Mouse (Mus musculus): Measurements from ENCODE around the gene Bpifb4. TPM values are rescaled to one million over a fixed set of nuclear protein-coding genes. Genes with fewer than 3 reads are reported as not detected.
A peak's percentile ranks its signal among the peaks of the same experiment; 100 is the strongest.

Bpifb4 gene
- polyA plus RNA-seq (2015; fragmentation: Nextera tagmentation; extraction: Ambion mirVana) = not detected in 2 replicates

DNA sequence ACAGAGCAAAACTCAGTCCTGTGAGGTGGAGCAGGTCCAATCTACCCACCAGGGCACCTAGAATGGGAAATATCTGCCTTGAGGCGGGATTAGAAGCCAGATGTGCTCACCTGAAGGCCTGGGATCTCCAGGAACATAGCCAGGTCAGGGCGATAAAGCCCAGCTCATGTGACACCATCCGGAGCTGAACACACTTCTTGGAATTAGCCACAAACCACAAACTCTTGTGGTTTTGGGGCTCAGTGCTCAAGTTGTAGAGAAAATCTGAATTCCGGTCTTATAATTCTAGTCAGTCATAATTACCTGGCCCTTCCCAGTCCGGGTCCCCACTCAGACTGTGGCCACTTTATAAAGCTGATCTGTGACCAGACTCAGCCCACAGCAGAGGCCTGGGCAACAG lies at the start of gene Bpifb4:
TSS of gene Bpifb4 (plus strand) at position 370 of the 400 bp plus-strand sequence.
- no peak for ATAC-seq (replicated peaks; ENCODE audit: extremely low read depth, insufficient read depth, low FRiP score)
- Histone ChIP-seq H3K4me2 (ENCODE audit: low read depth, low read length) (no peak within 1 kb of the TSS), H3K27me3 (ENCODE audit: control insufficient read depth, insufficient read depth, low read length) (no peaks in the 10 kb centered on the region), H3K9ac (ENCODE audit: low read length) (no peak within 1 kb of the TSS), H3K27ac (ENCODE audit: low read length) (no peak within 1 kb of the TSS), H3K9me3 (replicated peaks; ENCODE audit: control insufficient read depth, low read length) (no peaks in the 10 kb centered on the region), H3K4me3 (ENCODE audit: low read length) (no peak within 1 kb of the TSS), H3K36me3 (ENCODE audit: control insufficient read depth, insufficient read depth) (no peaks in the 10 kb centered on the region), H3K4me1 (ENCODE audit: control insufficient read depth, insufficient read depth, low read length) (no peaks in the 10 kb centered on the region)
- 75% methylated on average over 5 of the region's 5 CpGs for WGBS

DNA sequence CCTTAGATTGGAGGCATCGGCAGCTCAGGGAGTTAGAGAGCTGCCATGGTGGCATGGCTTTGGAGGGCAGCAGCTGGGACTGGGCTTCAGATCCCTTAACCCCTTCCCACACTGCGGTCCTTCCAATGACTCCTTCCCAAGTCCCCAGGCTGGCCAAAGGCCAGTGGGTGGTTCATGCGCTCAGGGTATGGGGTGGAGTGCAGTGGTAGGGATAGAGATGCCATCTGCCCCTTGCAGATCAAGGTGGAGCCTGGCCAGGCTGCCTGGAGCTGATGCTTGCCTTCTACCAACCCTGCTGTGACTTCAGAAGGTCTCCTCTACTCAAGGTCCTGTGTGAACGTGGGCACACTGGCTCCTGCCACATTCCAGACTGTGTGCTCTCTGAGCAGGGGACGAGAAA lies 38.9 kb upstream of the Bpifb4 start:
- no peaks in the 10 kb centered on the region for H3K4me1 ChIP-seq (ENCODE audit: control insufficient read depth, insufficient read depth, low read length)
- no peak for ATAC-seq (replicated peaks; ENCODE audit: extremely low read depth, insufficient read depth, low FRiP score)
- H3K27me3 ChIP-seq (ENCODE audit: control insufficient read depth, insufficient read depth, low read length) = no peaks in the 10 kb centered on the region
- H3K4me3 ChIP-seq (ENCODE audit: low read length) = no peak overlapping the region
- H3K27ac ChIP-seq (ENCODE audit: low read length) = no peak overlapping the region
- 72% methylated on average over 5 of the region's 5 CpGs for WGBS
- H3K36me3 ChIP-seq (ENCODE audit: control insufficient read depth, insufficient read depth) = no peaks in the 10 kb centered on the region
- no peak overlapping the region for H3K9ac ChIP-seq (ENCODE audit: low read length)
- no peaks in the 10 kb centered on the region for H3K9me3 ChIP-seq (replicated peaks; ENCODE audit: control insufficient read depth, low read length)
- no peak overlapping the region for H3K4me2 ChIP-seq (ENCODE audit: low read depth, low read length)

DNA sequence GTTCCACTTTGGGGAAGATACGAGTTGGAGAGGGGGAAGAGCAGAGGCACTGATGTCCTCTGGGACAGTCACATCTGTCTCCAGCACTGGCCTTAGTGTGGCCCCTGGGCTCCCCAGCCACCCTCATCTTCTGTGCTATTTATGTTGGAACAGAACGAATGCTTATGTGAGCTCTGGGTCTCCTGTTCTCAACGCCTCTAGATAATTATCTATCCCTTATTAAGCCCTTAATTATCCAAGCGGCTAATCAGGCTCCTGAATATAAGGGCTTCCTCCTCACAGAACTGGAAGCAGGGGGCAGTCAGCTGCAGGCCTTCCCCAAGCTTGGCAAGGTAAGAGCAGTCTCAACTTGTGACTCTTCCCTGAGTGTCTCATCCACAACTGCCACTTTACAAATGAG lies 37.9 kb upstream of the Bpifb4 start, which contains the start of gene Bpifb6:
TSS of gene Bpifb6 (plus strand) at position 301 of the 400 bp plus-strand sequence.
- Histone ChIP-seq H3K4me3 (ENCODE audit: low read length) (no peak within 1 kb of the TSS), H3K4me1 (ENCODE audit: control insufficient read depth, insufficient read depth, low read length) (no peaks in the 10 kb centered on the region), H3K36me3 (ENCODE audit: control insufficient read depth, insufficient read depth) (no peaks in the 10 kb centered on the region), H3K9me3 (replicated peaks; ENCODE audit: control insufficient read depth, low read length) (no peaks in the 10 kb centered on the region), H3K27me3 (ENCODE audit: control insufficient read depth, insufficient read depth, low read length) (no peaks in the 10 kb centered on the region), H3K9ac (ENCODE audit: low read length) (no peak within 1 kb of the TSS), H3K4me2 (ENCODE audit: low read depth, low read length) (no peak within 1 kb of the TSS), H3K27ac (ENCODE audit: low read length) (no peak within 1 kb of the TSS)
- WGBS = 68% methylated on average over 4 of the region's 4 CpGs
- ATAC-seq (replicated peaks; ENCODE audit: extremely low read depth, insufficient read depth, low FRiP score) = no peak

DNA sequence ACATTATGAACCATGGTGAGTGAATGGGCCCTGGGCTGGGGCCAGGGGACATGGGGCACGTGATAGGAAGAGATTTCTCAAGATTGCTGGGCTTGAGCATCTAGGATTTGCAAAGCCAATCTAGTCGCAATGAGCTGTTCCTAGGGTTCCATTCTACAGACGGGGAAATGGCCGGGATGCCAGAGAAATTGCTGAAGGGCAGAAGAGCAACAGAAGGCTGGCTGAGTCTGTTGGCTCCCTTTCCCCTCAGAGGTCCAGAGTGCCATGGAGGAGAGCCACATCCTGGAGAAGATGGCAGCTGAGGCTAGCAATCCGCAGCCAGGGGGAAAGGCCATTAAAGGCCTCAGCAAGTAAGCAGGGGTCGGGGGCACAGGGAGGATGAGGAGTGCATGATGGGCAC lies 35.3 kb upstream of the Bpifb4 start:
- no peaks in the 10 kb centered on the region for H3K9me3 ChIP-seq (replicated peaks; ENCODE audit: control insufficient read depth, low read length)
- ATAC-seq (replicated peaks; ENCODE audit: extremely low read depth, insufficient read depth, low FRiP score) = no peak
- H3K4me1 ChIP-seq (ENCODE audit: control insufficient read depth, insufficient read depth, low read length) = no peaks in the 10 kb centered on the region
- H3K27me3 ChIP-seq (ENCODE audit: control insufficient read depth, insufficient read depth, low read length) = no peaks in the 10 kb centered on the region
- WGBS = 78% methylated on average over 6 of the region's 6 CpGs
- H3K36me3 ChIP-seq (ENCODE audit: control insufficient read depth, insufficient read depth) = no peaks in the 10 kb centered on the region
- no peak overlapping the region for H3K4me3 ChIP-seq (ENCODE audit: low read length)
- no peak overlapping the region for H3K9ac ChIP-seq (ENCODE audit: low read length)
- no peak overlapping the region for H3K4me2 ChIP-seq (ENCODE audit: low read depth, low read length)
- no peak overlapping the region for H3K27ac ChIP-seq (ENCODE audit: low read length)

DNA sequence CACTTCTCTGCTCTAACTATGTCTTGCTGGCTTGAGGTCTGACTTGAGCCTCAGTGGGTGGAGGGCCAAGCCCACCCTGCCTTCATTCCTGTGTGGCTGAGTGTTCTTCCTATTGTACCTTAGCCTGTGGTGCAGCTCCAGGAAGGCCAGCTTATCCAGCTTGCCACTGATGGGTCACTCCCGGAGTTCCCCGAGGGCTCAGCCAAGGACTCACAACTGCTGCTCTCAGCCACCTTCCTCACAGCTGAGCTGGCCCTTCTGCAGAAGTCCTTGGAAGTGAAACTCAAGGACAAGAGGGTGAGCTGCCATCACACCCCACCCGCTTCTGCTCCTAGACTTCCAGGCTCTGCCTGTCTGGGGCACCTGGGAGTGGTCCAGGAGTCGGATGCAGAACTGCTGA lies 31.4 kb upstream of the Bpifb4 start:
- H3K4me3 ChIP-seq (ENCODE audit: low read length) = no peak overlapping the region
- H3K4me2 ChIP-seq (ENCODE audit: low read depth, low read length) = no peak overlapping the region
- no peak for ATAC-seq (replicated peaks; ENCODE audit: extremely low read depth, insufficient read depth, low FRiP score)
- H3K9ac ChIP-seq (ENCODE audit: low read length) = no peak overlapping the region
- no peak overlapping the region for H3K27ac ChIP-seq (ENCODE audit: low read length)
- no peaks in the 10 kb centered on the region for H3K9me3 ChIP-seq (replicated peaks; ENCODE audit: control insufficient read depth, low read length)
- no peaks in the 10 kb centered on the region for H3K27me3 ChIP-seq (ENCODE audit: control insufficient read depth, insufficient read depth, low read length)
- WGBS = 79% methylated on average over 4 of the region's 4 CpGs
- no peaks in the 10 kb centered on the region for H3K4me1 ChIP-seq (ENCODE audit: control insufficient read depth, insufficient read depth, low read length)
- H3K36me3 ChIP-seq (ENCODE audit: control insufficient read depth, insufficient read depth) = no peaks in the 10 kb centered on the region

DNA sequence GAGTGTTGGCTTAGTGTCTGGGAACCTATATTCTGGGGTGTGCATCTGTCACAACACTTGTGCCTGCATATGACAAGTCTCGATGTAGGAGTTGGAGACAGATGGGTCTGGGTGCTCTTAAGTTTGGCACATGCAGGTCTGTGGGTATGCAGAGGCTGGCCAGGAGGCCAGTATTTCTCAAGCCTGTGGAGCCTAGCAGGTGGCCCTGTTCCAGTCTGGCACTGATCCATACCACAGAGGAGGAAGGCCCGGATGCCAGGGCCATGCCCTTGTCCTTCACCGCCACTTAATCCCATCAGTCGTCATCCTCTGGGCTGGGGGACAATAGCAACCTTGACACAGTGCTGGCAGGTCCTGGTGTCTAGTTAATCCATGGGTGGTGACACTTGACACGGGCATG lies 23.9 kb upstream of the Bpifb4 start:
- Histone ChIP-seq H3K9ac (ENCODE audit: low read length) (no peak overlapping the region), H3K4me2 (ENCODE audit: low read depth, low read length) (no peak overlapping the region), H3K9me3 (replicated peaks; ENCODE audit: control insufficient read depth, low read length) (no peaks in the 10 kb centered on the region), H3K27ac (ENCODE audit: low read length) (no peak overlapping the region), H3K36me3 (ENCODE audit: control insufficient read depth, insufficient read depth) (no peaks in the 10 kb centered on the region), H3K27me3 (ENCODE audit: control insufficient read depth, insufficient read depth, low read length) (no peaks in the 10 kb centered on the region), H3K4me1 (ENCODE audit: control insufficient read depth, insufficient read depth, low read length) (no peaks in the 10 kb centered on the region), H3K4me3 (ENCODE audit: low read length) (no peak overlapping the region)
- 0 out of 2 replicates have a peak, but pooled peaks have one; percentile 6 for ATAC-seq (replicated peaks; ENCODE audit: extremely low read depth, insufficient read depth, low FRiP score)
- WGBS = 48% methylated on average over 5 of the region's 5 CpGs

DNA sequence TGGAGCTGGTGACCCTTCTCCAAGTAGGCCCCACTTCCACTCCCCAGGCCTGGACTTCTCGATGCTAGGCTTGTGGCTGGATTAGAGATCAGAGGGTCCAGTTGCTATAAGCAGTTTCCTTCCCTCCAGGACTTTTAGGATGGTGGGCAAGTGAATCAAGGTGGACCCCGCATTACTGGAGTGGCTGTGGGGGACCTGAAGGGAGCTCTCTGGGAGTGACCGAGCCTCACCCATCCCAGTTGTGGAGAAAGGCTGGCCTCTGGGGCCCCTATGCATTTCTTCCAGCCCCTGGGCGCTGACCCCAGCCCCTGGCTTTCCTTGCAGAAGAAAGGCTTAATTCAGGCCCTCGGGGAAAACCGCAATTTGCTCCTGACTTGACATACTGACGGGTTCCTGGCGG lies 20.1 kb upstream of the Bpifb4 start, which contains the start of gene Bpifb3:
TSS of gene Bpifb3 (plus strand) at position 301 of the 400 bp plus-strand sequence.
- no peak within 1 kb of the TSS for H3K4me3 ChIP-seq (ENCODE audit: low read length)
- no peak for ATAC-seq (replicated peaks; ENCODE audit: extremely low read depth, insufficient read depth, low FRiP score)
- H3K27ac ChIP-seq (ENCODE audit: low read length) = no peak within 1 kb of the TSS

DNA sequence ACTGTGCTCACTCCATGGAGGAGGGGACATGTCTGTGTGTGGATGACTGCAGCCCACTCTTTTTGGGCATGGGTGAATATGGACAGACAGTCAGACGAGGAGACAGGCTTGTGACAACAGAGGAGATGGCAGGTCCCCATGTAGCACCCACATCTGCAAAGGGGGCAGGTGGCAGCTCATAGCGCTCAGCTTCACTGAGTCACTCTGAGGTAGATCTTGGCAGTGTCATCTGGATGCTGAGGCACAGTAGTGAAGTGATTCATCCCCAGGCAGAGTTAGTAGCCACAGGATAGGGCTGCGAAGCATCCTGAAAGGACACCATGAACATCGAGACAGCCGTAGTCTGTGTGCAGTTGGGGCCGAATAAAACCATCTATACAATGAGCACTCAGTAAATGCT lies 16.8 kb upstream of the Bpifb4 start:
- Histone ChIP-seq H3K27ac (ENCODE audit: low read length) (no peak overlapping the region), H3K4me1 (ENCODE audit: control insufficient read depth, insufficient read depth, low read length) (no peaks in the 10 kb centered on the region), H3K4me3 (ENCODE audit: low read length) (no peak overlapping the region), H3K9ac (ENCODE audit: low read length) (no peak overlapping the region), H3K27me3 (ENCODE audit: control insufficient read depth, insufficient read depth, low read length) (no peaks in the 10 kb centered on the region), H3K4me2 (ENCODE audit: low read depth, low read length) (no peak overlapping the region), H3K36me3 (ENCODE audit: control insufficient read depth, insufficient read depth) (no peaks in the 10 kb centered on the region), H3K9me3 (replicated peaks; ENCODE audit: control insufficient read depth, low read length) (no peaks in the 10 kb centered on the region)
- no peak for ATAC-seq (replicated peaks; ENCODE audit: extremely low read depth, insufficient read depth, low FRiP score)
- 84% methylated on average over 6 of the region's 6 CpGs for WGBS

More for the DNA sequence above, 20.1 kb upstream of the Bpifb4 start, which contains the start of gene Bpifb3:
- Histone ChIP-seq H3K9ac (ENCODE audit: low read length) (no peak within 1 kb of the TSS), H3K9me3 (replicated peaks; ENCODE audit: control insufficient read depth, low read length) (no peaks in the 10 kb centered on the region), H3K27me3 (ENCODE audit: control insufficient read depth, insufficient read depth, low read length) (no peaks in the 10 kb centered on the region), H3K4me1 (ENCODE audit: control insufficient read depth, insufficient read depth, low read length) (no peaks in the 10 kb centered on the region), H3K4me2 (ENCODE audit: low read depth, low read length) (no peak within 1 kb of the TSS), H3K36me3 (ENCODE audit: control insufficient read depth, insufficient read depth) (no peaks in the 10 kb centered on the region)
- 73% methylated on average over 8 of the region's 8 CpGs for WGBS

DNA sequence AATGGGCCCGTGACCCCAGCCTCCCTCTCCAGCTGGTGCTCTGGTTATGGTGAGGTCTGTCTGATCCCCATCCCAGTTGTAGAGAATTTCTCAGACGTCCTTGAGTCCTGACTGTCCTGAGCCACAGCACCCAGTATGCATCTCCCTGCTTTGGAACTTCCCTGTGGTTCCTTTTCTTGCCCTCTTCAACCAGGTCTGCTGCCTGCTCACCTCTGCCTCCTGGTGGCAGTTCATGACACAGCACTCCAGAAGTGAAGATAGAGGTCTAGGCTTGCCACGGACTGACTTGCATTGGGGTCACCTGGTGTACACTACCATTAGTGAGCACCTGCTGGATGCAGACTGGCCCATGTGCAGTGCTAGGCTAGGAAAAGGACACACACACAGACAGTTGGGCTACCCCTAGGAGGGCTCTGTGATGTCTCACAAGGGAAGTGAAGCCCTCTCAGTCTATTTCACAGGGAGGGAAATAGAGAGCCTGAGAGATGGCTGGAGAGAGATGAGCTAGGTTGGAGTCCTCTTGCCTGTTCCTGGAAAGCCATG lies 8.1 kb upstream of the Bpifb4 start:
- 40% methylated on average over 3 of the region's 3 CpGs for WGBS
- no peak overlapping the region for H3K27ac ChIP-seq (ENCODE audit: low read length)
- no peak for ATAC-seq (replicated peaks; ENCODE audit: extremely low read depth, insufficient read depth, low FRiP score)

More for the DNA sequence above, 8.1 kb upstream of the Bpifb4 start:
- no peak overlapping the region for H3K4me3 ChIP-seq (ENCODE audit: low read length)
- no peaks in the 10 kb centered on the region for H3K9me3 ChIP-seq (replicated peaks; ENCODE audit: control insufficient read depth, low read length)
- no peak overlapping the region for H3K4me2 ChIP-seq (ENCODE audit: low read depth, low read length)
- H3K36me3 ChIP-seq (ENCODE audit: control insufficient read depth, insufficient read depth) = no peaks in the 10 kb centered on the region
- H3K27me3 ChIP-seq (ENCODE audit: control insufficient read depth, insufficient read depth, low read length) = no peaks in the 10 kb centered on the region
- no peak overlapping the region for H3K9ac ChIP-seq (ENCODE audit: low read length)
- no peaks in the 10 kb centered on the region for H3K4me1 ChIP-seq (ENCODE audit: control insufficient read depth, insufficient read depth, low read length)

Measured in heart, embryonic 16.5 days (tissue).